Mouse (Mus musculus): Measurements from ENCODE around the gene Cd34. TPM values are rescaled to one million over a fixed set of nuclear protein-coding genes. Genes with fewer than 3 reads are reported as not detected.

The Cd34 gene
- polyA plus RNA-seq, 1 experiment: 20.1 TPM

DNA sequence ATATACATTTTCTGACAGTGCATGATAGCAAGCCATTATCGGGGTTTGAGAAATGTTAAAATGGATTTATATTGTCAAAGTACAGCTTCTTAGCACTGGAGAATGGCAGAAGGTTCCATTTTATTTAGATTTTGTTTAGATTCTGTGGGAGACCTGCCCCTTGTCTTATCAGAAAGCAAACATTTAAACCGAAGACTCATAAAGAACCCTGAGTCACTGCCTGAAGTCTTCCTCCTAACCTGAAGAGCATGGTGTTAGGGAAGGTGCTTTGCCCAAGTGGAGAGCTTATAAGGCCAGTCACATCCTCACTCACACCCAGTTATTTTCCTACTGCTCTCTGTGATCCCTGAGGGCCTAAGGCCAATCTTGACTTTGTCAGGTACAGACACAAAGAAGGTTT is 18.4 kb downstream of the Cd34 start:
- no peak for DNase-seq
- H3K27me3 ChIP-seq (ENCODE audit: control insufficient read depth, insufficient read depth, low read length): no peaks in the 10 kb centered on the region
- no peak for TF ChIP-seq POLR2A (IDR thresholded peaks at IDR 0.05; ENCODE audit: control insufficient read depth, extremely low read depth, insufficient read depth, low read length, poor library complexity)
- TF ChIP-seq CTCF (IDR thresholded peaks at IDR 0.05; ENCODE audit: borderline replicate concordance, control insufficient read depth, extremely low read depth, insufficient read depth, low read length, poor library complexity): no peak
- 98% methylated on average over 2 of the region's 2 CpGs for WGBS
- H3K4me3 ChIP-seq (ENCODE audit: control insufficient read depth, insufficient read depth, low read length): no peak overlapping the region
- no peaks in the 10 kb centered on the region for H3K36me3 ChIP-seq (ENCODE audit: control insufficient read depth, insufficient read depth, low read length)
- H3K4me1 ChIP-seq (replicated peaks; ENCODE audit: control insufficient read depth, insufficient read depth, low read length): no peaks in the 10 kb centered on the region
- H3K27ac ChIP-seq (ENCODE audit: control insufficient read depth, insufficient read depth, low read length): no peak overlapping the region

DNA sequence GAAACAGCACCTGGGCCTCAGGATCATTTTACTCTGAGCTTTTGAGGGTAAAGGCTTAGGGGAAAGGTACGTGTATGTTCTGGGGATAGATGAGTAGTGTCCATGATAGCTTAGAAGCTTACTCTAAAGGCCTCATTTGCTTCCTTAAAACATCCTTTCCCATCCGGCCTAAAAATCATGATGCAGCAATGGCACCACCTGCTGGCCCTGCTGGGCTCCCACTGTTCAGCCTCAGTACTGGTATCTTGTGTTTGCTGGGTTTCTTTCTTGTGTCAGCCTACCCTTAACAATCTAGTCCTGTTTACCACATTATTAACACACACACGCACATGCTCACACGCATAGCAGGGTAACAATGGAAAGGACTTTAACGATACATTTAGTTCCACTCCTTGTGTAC is 23.6 kb downstream of the Cd34 start:
- peak; percentile 45 for DNase-seq
- Histone ChIP-seq H3K27ac (ENCODE audit: control insufficient read depth, insufficient read depth, low read length) (no peak overlapping the region), H3K36me3 (ENCODE audit: control insufficient read depth, insufficient read depth, low read length) (no peaks in the 10 kb centered on the region), H3K4me1 (replicated peaks; ENCODE audit: control insufficient read depth, insufficient read depth, low read length) (no peaks in the 10 kb centered on the region), H3K27me3 (ENCODE audit: control insufficient read depth, insufficient read depth, low read length) (no peaks in the 10 kb centered on the region), H3K4me3 (ENCODE audit: control insufficient read depth, insufficient read depth, low read length) (no peak overlapping the region)
- TF ChIP-seq CTCF (IDR thresholded peaks at IDR 0.05; ENCODE audit: borderline replicate concordance, control insufficient read depth, extremely low read depth, insufficient read depth, low read length, poor library complexity): no peak
- TF ChIP-seq POLR2A (IDR thresholded peaks at IDR 0.05; ENCODE audit: control insufficient read depth, extremely low read depth, insufficient read depth, low read length, poor library complexity): no peak
- WGBS: 57% methylated on average over 5 of the region's 5 CpGs

DNA sequence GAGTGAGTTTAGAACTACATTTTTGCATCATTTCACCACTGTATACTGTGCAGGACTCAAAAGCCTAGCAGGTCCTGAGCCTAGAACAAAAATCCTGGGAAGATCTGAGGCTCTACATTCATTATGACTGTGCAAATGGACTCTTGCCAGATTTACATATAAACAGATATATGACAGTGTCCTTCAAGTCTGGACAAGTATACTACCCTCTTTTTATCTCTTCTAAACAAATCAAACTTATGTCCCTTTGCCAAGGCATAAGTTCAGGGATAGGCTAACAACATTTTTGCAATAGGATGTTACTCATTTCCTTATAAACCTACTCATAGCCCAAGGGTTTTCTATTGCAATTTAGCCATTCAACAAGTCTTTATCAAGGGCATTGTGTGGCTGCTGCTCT is 24.1 kb downstream of the Cd34 start:
- TF ChIP-seq CTCF (IDR thresholded peaks at IDR 0.05; ENCODE audit: borderline replicate concordance, control insufficient read depth, extremely low read depth, insufficient read depth, low read length, poor library complexity): no peak
- TF ChIP-seq POLR2A (IDR thresholded peaks at IDR 0.05; ENCODE audit: control insufficient read depth, extremely low read depth, insufficient read depth, low read length, poor library complexity): no peak
- no peak overlapping the region for H3K4me3 ChIP-seq (ENCODE audit: control insufficient read depth, insufficient read depth, low read length)
- no peaks in the 10 kb centered on the region for H3K4me1 ChIP-seq (replicated peaks; ENCODE audit: control insufficient read depth, insufficient read depth, low read length)
- DNase-seq: no peak
- H3K36me3 ChIP-seq (ENCODE audit: control insufficient read depth, insufficient read depth, low read length): no peaks in the 10 kb centered on the region
- no peaks in the 10 kb centered on the region for H3K27me3 ChIP-seq (ENCODE audit: control insufficient read depth, insufficient read depth, low read length)
- H3K27ac ChIP-seq (ENCODE audit: control insufficient read depth, insufficient read depth, low read length): no peak overlapping the region

DNA sequence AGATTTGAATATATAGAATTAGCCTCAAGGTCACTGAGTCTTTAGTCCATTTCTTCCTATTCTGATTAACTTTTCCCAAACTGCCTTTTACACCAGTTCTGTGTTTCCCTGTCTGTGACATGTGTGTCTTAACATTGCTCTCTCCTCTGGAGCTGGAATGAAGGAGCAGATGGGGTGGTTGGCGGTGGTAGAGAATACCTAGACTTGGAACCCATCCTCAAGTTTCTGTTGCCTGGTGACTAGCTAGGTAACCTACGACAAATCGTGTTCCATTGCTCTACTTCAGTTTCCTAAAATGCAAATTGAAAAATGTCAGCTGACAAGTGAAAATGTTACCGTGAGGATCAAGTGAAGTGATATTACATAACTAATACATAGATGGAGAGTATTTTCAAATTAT is 33.4 kb downstream of the Cd34 start:
- 92% methylated on average over 4 of the region's 4 CpGs for WGBS
- DNase-seq: no peak
- no peak overlapping the region for H3K4me3 ChIP-seq (ENCODE audit: control insufficient read depth, insufficient read depth, low read length)
- no peaks in the 10 kb centered on the region for H3K27me3 ChIP-seq (ENCODE audit: control insufficient read depth, insufficient read depth, low read length)
- no peak overlapping the region for H3K27ac ChIP-seq (ENCODE audit: control insufficient read depth, insufficient read depth, low read length)
- no peaks in the 10 kb centered on the region for H3K36me3 ChIP-seq (ENCODE audit: control insufficient read depth, insufficient read depth, low read length)
- H3K4me1 ChIP-seq (replicated peaks; ENCODE audit: control insufficient read depth, insufficient read depth, low read length): no peaks in the 10 kb centered on the region; the same call in 1 of the 2 replicates
- no peak for TF ChIP-seq POLR2A (IDR thresholded peaks at IDR 0.05; ENCODE audit: control insufficient read depth, extremely low read depth, insufficient read depth, low read length, poor library complexity)
- TF ChIP-seq CTCF (IDR thresholded peaks at IDR 0.05; ENCODE audit: borderline replicate concordance, control insufficient read depth, extremely low read depth, insufficient read depth, low read length, poor library complexity): no peak

DNA sequence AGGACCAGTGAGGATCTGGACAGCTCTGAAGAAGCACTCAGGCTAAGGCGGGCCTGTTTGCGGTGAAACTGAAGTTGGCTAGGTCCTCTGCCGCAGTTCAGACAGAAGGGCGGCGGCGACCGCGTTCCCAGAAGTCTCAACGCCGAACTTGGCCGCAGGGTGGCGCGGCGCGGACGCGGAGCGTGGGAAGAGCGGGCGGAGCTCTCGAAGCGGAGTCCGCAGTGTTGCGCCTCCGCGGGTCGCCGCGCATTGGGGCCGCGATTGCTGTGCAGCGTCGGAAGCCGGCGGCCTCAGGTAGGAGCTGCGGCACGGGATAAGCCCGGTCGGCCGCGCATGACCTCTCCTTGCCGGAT is 37.5 kb downstream of the Cd34 start:
- peak; percentile 93 for DNase-seq
- WGBS: under 1% methylated on average over 42 of the region's 42 CpGs
- TF ChIP-seq CTCF (IDR thresholded peaks at IDR 0.05; ENCODE audit: borderline replicate concordance, control insufficient read depth, extremely low read depth, insufficient read depth, low read length, poor library complexity): peak; percentile 93
- TF ChIP-seq POLR2A (IDR thresholded peaks at IDR 0.05; ENCODE audit: control insufficient read depth, extremely low read depth, insufficient read depth, low read length, poor library complexity): no peak

DNA sequence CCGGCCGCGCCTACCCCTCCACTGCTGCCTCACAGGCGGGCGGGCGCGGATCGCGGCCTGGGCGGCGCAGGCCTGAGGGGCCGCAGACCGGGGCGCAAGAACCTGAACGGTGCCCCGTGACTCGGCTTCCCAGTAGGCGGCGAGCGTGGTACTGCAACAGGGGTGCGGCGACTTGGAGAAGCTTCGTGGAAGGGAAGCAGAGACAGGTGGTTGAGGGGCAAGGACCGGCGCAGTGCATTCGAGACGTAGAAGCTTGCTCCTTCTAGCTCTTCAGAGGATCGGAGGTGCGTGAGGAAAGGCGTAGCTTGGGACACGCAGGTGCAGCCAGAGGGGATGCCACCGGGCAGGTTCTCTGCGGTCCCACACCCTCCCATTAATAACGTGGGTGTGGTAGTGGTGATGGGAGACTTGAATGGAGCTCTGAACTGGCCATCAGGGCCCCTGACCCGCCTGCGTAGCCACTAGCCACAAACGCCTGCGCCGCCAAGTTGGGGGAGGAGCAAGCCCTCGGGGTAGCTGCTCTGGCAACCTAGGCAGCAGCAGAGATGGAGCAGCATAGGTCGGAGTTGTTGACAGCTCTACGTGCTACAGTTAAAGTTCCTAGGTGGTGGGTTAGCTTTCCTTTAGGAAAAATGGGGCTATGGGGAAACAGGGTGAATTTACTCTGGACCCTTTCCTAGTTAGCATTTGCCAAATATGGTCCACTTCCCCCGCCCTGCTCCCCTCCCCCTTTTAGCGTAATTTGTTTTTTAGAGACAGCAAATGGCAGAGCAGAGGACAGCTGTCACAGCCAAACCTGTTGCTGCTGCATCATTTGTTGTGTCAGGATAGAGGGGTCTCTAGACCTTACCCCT is 38.1 kb downstream of the Cd34 start:
- Histone ChIP-seq H3K4me3 (ENCODE audit: control insufficient read depth, insufficient read depth, low read length) (peak overlapping the region; percentile 78), H3K36me3 (ENCODE audit: control insufficient read depth, insufficient read depth, low read length) (no peaks in the 10 kb centered on the region), H3K4me1 (replicated peaks; ENCODE audit: control insufficient read depth, insufficient read depth, low read length) (no peaks in the 10 kb centered on the region; the same call in 1 of the 2 replicates), H3K27me3 (ENCODE audit: control insufficient read depth, insufficient read depth, low read length) (no peaks in the 10 kb centered on the region), H3K27ac (ENCODE audit: control insufficient read depth, insufficient read depth, low read length) (no peak overlapping the region)
- peak; percentile 77 for DNase-seq
- WGBS: 2% methylated on average over 44 of the region's 44 CpGs
- TF ChIP-seq POLR2A (IDR thresholded peaks at IDR 0.05; ENCODE audit: control insufficient read depth, extremely low read depth, insufficient read depth, low read length, poor library complexity) (no peak), CTCF (IDR thresholded peaks at IDR 0.05; ENCODE audit: borderline replicate concordance, control insufficient read depth, extremely low read depth, insufficient read depth, low read length, poor library complexity) (peak; percentile 70; the same call in 1 of the 2 replicates)

More for the DNA sequence above, 37.5 kb downstream of the Cd34 start:
- Histone ChIP-seq H3K27ac (ENCODE audit: control insufficient read depth, insufficient read depth, low read length) (no peak overlapping the region), H3K27me3 (ENCODE audit: control insufficient read depth, insufficient read depth, low read length) (no peaks in the 10 kb centered on the region), H3K4me1 (replicated peaks; ENCODE audit: control insufficient read depth, insufficient read depth, low read length) (no peaks in the 10 kb centered on the region; the same call in 1 of the 2 replicates), H3K4me3 (ENCODE audit: control insufficient read depth, insufficient read depth, low read length) (peak overlapping the region; percentile 78), H3K36me3 (ENCODE audit: control insufficient read depth, insufficient read depth, low read length) (no peaks in the 10 kb centered on the region)

Measured in thymus, adult 2 months (tissue).